Mouse (Mus musculus): ENCODE results near the gene Srsf11.

- TF ChIP-seq CTCF (IDR thresholded peaks at IDR 0.05; ENCODE audit: low read depth, low read length) = no peak
- TF ChIP-seq POLR2A (IDR thresholded peaks at IDR 0.05; ENCODE audit: extremely low read depth, insufficient read depth, low read length) = no peak
Measured at GRCm38 (mm10) chr3:157998742-157999369, 37.6 kb downstream of the Srsf11 start.

Measured in liver, adult 2 months (tissue).